Mouse (Mus musculus) midbrain, embryonic 10.5 days (tissue): ENCODE results near the gene Slc29a3. TPM values are rescaled to one million over a fixed set of nuclear protein-coding genes. Genes with fewer than 3 reads are reported as not detected.
A peak's percentile ranks its signal among the peaks of the same experiment; 100 is the strongest.

ENCODE experiments used
- DNase-seq: peaks from one replicate; pipeline ENCODE4 v3.0.0-alpha.2; 2017; ENCODE audit warnings: low spot score
- H3K27ac ChIP-seq: fragments of 300-500 bp; sonication (generic); replicated peaks from 2 replicates; pipeline ENCODE4 v1.5.1; 2016; ENCODE audit warnings: mild to moderate bottlenecking
- H3K27me3 ChIP-seq: fragments of 300-500 bp; sonication (generic); 2 replicates; pipeline ENCODE4 v1.6.1; 2016; ENCODE audit warnings: low read depth, mild to moderate bottlenecking; ENCODE audit not compliant: poor library complexity, severe bottlenecking
- H3K36me3 ChIP-seq: fragments of 300-500 bp; sonication (generic); 2 replicates; pipeline ENCODE4 v1.6.1; 2016; ENCODE audit warnings: mild to moderate bottlenecking, moderate library complexity
- H3K4me1 ChIP-seq: fragments of 300-500 bp; sonication (generic); 2 replicates; pipeline ENCODE4 v1.6.1; 2016
- H3K4me3 ChIP-seq: fragments of 300-500 bp; sonication (generic); 2 replicates; pipeline ENCODE4 v1.5.1; 2016; ENCODE audit warnings: mild to moderate bottlenecking, moderate library complexity
- H3K9me3 ChIP-seq: fragments of 300-500 bp; sonication (generic); replicated peaks from 2 replicates; pipeline ENCODE4 v1.6.1; 2016; ENCODE audit warnings: mild to moderate bottlenecking
- WGBS: fragments of 180-500 bp; shearing (Covaris S2); methylation state at CpG from one replicate; pipeline ENCODE4 v1.1.7; 2016; 5-methylcytosine and 5-hydroxymethylcytosine counted together
- polyA plus RNA-seq: library from polyadenylated mRNA; unstranded; fragments of >200 nt; fragmentation: Nextera tagmentation; extraction: Ambion mirVana; gene quantifications from 2 replicates; pipeline ENCODE4 v1.2.1, GENCODE M21; 2016

The Slc29a3 gene
- polyA plus RNA-seq, 1 experiment from 2014 or later: 8.4 TPM

GRCm38 (mm10) chr10:60685764-60686640, 66.6 kb downstream of the Slc29a3 start:
- Histone ChIP-seq H3K9me3 (no peaks in the 10 kb centered on the region), H3K36me3 (no peaks in the 10 kb centered on the region), H3K27me3 (peaks cover 85% of the 10 kb centered on the region), H3K4me3 (peak overlapping the region; percentile 70), H3K4me1 (peaks cover 24% of the 10 kb centered on the region), H3K27ac (no peak overlapping the region)
- 6% methylated on average over 50 of the region's 50 CpGs for WGBS
- DNase-seq: peak; percentile 26

- WGBS: 88% methylated on average over 3 of the region's 3 CpGs
- no peaks in the 10 kb centered on the region for H3K36me3 ChIP-seq
- no peaks in the 10 kb centered on the region for H3K4me1 ChIP-seq
- H3K4me3 ChIP-seq: no peak overlapping the region
- H3K27me3 ChIP-seq: peaks cover 14% of the 10 kb centered on the region
- no peaks in the 10 kb centered on the region for H3K9me3 ChIP-seq
- DNase-seq: no peak
- H3K27ac ChIP-seq: no peak overlapping the region
These were observed 73.7 kb downstream of the Slc29a3 start for GRCm38 (mm10) chr10:60678926-60679325.

GRCm38 (mm10) chr10:60677319-60677718, 75.3 kb downstream of the Slc29a3 start:
- Histone ChIP-seq H3K4me1 (no peaks in the 10 kb centered on the region), H3K4me3 (no peak overlapping the region), H3K27ac (no peak overlapping the region), H3K36me3 (no peaks in the 10 kb centered on the region), H3K9me3 (no peaks in the 10 kb centered on the region), H3K27me3 (no peaks in the 10 kb centered on the region)
- 81% methylated on average over 4 of the region's 4 CpGs for WGBS
- no peak for DNase-seq

GRCm38 (mm10) chr10:60670166-60670565, 82.4 kb downstream of the Slc29a3 start:
- Histone ChIP-seq H3K9me3 (no peaks in the 10 kb centered on the region), H3K4me3 (no peak overlapping the region), H3K27ac (no peak overlapping the region), H3K4me1 (no peaks in the 10 kb centered on the region), H3K27me3 (no peaks in the 10 kb centered on the region), H3K36me3 (no peaks in the 10 kb centered on the region)
- DNase-seq: no peak
- 83% methylated on average over 8 of the region's 8 CpGs for WGBS

GRCm38 (mm10) chr10:60668591-60668990, 84.0 kb downstream of the Slc29a3 start:
- 92% methylated on average over 3 of the region's 3 CpGs for WGBS
- Histone ChIP-seq H3K4me1 (no peaks in the 10 kb centered on the region), H3K36me3 (no peaks in the 10 kb centered on the region), H3K27ac (no peak overlapping the region), H3K4me3 (no peak overlapping the region), H3K9me3 (no peaks in the 10 kb centered on the region), H3K27me3 (no peaks in the 10 kb centered on the region)
- DNase-seq: no peak

Other genes starting within 250 kb of the Slc29a3 start
- 0.53 TPM in 2 replicates for gene Cdh23, start 56.3 kb downstream of the Slc29a3 start, polyA plus RNA-seq
- gene Unc5b, start 78.8 kb upstream of the Slc29a3 start, polyA plus RNA-seq: 2.7 and 3.2 TPM in 2 replicates